Mouse (Mus musculus) erythroblast, embryonic 14.5 days (primary cell): ENCODE measurements around the gene Ndst2.

Experiments
- GATA1 ChIP-seq: IDR thresholded peaks from 2 replicates; pipeline ENCODE4 v1.6.1; 2012; ENCODE audit warnings: low read length, inconsistent platforms, mixed read lengths
- TAL1 ChIP-seq: IDR thresholded peaks from 3 replicates; pipeline ENCODE4 v1.6.1; 2012; ENCODE audit warnings: low read length, inconsistent platforms, mixed read lengths

DNA sequence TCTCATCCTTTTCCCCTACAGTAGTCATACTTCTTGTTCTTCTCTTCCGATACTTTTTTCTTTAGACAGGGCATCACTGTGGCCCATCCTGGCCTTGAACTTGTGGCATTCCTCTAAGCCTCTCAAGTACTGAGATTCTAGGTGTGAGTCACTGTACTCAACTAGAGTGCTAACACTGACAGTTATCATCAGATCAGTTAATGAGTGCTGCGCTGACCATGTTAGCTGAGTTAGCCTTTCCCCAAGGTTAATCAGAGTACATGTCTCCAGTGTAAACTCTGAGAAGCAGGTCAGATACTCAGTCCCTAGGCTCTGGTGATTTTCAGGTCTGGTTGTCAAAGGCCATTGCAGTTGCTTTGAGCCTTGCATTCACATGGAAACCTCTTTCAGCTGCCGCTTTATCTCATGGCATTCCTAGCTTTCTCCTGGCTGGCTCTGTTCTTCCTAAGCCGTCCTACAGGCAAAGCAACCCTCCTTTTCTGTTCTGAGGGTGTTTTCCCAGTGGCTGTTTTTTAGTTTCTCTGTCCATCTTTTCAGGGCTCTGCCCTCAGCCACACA is 15.2 kb upstream of the Ndst2 start:
- TF ChIP-seq GATA1: no peak
- no peak for TF ChIP-seq TAL1
